ENCODE assay signal across 20 mouse cellular contexts in genomic region chr10:115468632-115469031, GRCm38 (mm10).
DNase-seq lines count a peak whose midpoint lies in the region; ATAC-seq and TF ChIP-seq lines count a peak whose summit lies in the region.
"Had no signal": no experiment of that assay in that cellular context is flagged by ENCODE, and none has a peak within 500 bp of the region (broad histone marks: within the 10 kb centered on the region; RNA-seq: fewer than 3 reads in every experiment).

No protein-coding gene starts in this region.

- no peaks in the 10 kb centered on the region for H3K9me3 ChIP-seq in intestine, embryonic 14.5 days (ENCODE audit: control insufficient read depth, low read length)
- no peaks in the 10 kb centered on the region for H3K9me3 ChIP-seq in intestine, embryonic 16.5 days (ENCODE audit: control insufficient read depth, low read length)
- no peaks in the 10 kb centered on the region for H3K9me3 ChIP-seq in E14TG2a.4 (ENCODE audit: low read length)
- H3K9me3 ChIP-seq in embryonic facial prominence, embryonic 10.5 days: no peaks in the 10 kb centered on the region
- no peaks in the 10 kb centered on the region for H3K9me3 ChIP-seq in hindbrain, embryonic 16.5 days (ENCODE audit: control insufficient read depth, low read length)
- H3K9me3 ChIP-seq: embryonic facial prominence, embryonic 12.5 days had no signal

- H3K27me3 ChIP-seq in intestine, embryonic 14.5 days (replicated peaks; ENCODE audit: control insufficient read depth, insufficient read depth, low read length): no peaks in the 10 kb centered on the region
- H3K27me3 ChIP-seq in intestine, embryonic 16.5 days (replicated peaks; ENCODE audit: control insufficient read depth, insufficient read depth, low read length): no peaks in the 10 kb centered on the region
- peaks cover 72% of the 10 kb centered on the region for H3K27me3 ChIP-seq in E14TG2a.4 (ENCODE audit: insufficient read depth, low read length)
- peaks cover 49% of the 10 kb centered on the region for H3K27me3 ChIP-seq in embryonic facial prominence, embryonic 10.5 days (replicated peaks; ENCODE audit: low read depth, poor library complexity, severe bottlenecking)
- no peaks in the 10 kb centered on the region for H3K27me3 ChIP-seq in hindbrain, embryonic 16.5 days (replicated peaks; ENCODE audit: control insufficient read depth, insufficient read depth, low read length)

- ATAC-seq in intestine, embryonic 14.5 days (replicated peaks; ENCODE audit: low FRiP score, low TSS enrichment, low read depth): no peak
- ATAC-seq in intestine, embryonic 16.5 days: no peak
- ATAC-seq in hindbrain, embryonic 16.5 days: peak; percentile 34; the same call in 1 of the 2 replicates

- no peaks in the 10 kb centered on the region for H3K4me1 ChIP-seq in intestine, embryonic 14.5 days (replicated peaks; ENCODE audit: control insufficient read depth, insufficient read depth, low read length)
- no peaks in the 10 kb centered on the region for H3K4me1 ChIP-seq in intestine, embryonic 16.5 days (ENCODE audit: control insufficient read depth, insufficient read depth, low read length)
- H3K4me1 ChIP-seq in E14TG2a.4 (replicated peaks; ENCODE audit: low read depth, low read length): peaks cover 19% of the 10 kb centered on the region
- H3K4me1 ChIP-seq in embryonic facial prominence, embryonic 10.5 days: no peaks in the 10 kb centered on the region; the same call in 1 of the 2 replicates
- peaks cover 3% of the 10 kb centered on the region; the same call in 1 of the 2 replicates for H3K4me1 ChIP-seq in hindbrain, embryonic 16.5 days (ENCODE audit: control insufficient read depth, insufficient read depth, low read depth, low read length)
- H3K4me1 ChIP-seq: embryonic facial prominence, embryonic 12.5 days; megakaryocyte, embryonic 14.5 days had no signal

- 56% methylated on average over 7 of the region's 7 CpGs for WGBS in intestine, embryonic 14.5 days
- 53% methylated on average over 7 of the region's 7 CpGs for WGBS in intestine, embryonic 16.5 days
- WGBS in embryonic facial prominence, embryonic 10.5 days: 48% methylated on average over 7 of the region's 7 CpGs
- 36% methylated on average over 7 of the region's 7 CpGs for WGBS in hindbrain, embryonic 16.5 days

- intact Hi-C loops in left cerebral cortex, postnatal 14 days (cut with DNase I): no loop called here

- no peaks in the 10 kb centered on the region for H3K36me3 ChIP-seq in intestine, embryonic 14.5 days (ENCODE audit: control insufficient read depth, insufficient read depth, low read length)
- H3K36me3 ChIP-seq in intestine, embryonic 16.5 days (ENCODE audit: control insufficient read depth, insufficient read depth, low read length): no peaks in the 10 kb centered on the region
- no peaks in the 10 kb centered on the region for H3K36me3 ChIP-seq in E14TG2a.4 (ENCODE audit: insufficient read depth, low read length)
- no peaks in the 10 kb centered on the region for H3K36me3 ChIP-seq in embryonic facial prominence, embryonic 10.5 days (replicated peaks)
- H3K36me3 ChIP-seq in hindbrain, embryonic 16.5 days (ENCODE audit: control insufficient read depth, insufficient read depth, low read length): no peaks in the 10 kb centered on the region
- H3K36me3 ChIP-seq: embryonic facial prominence, embryonic 12.5 days had no signal

- no peak overlapping the region for H3K27ac ChIP-seq in intestine, embryonic 14.5 days (ENCODE audit: low read depth)
- no peak overlapping the region for H3K27ac ChIP-seq in intestine, embryonic 16.5 days (ENCODE audit: low read length)
- H3K27ac ChIP-seq in embryonic facial prominence, embryonic 10.5 days (replicated peaks): no peak overlapping the region
- peak overlapping the region; percentile 68 for H3K27ac ChIP-seq in hindbrain, embryonic 16.5 days (ENCODE audit: low read depth, low read length)
- H3K27ac ChIP-seq: embryonic facial prominence, embryonic 12.5 days had no signal

- no peak overlapping the region for H3K9ac ChIP-seq in intestine, embryonic 14.5 days (ENCODE audit: low read length)
- no peak overlapping the region for H3K9ac ChIP-seq in intestine, embryonic 16.5 days (ENCODE audit: low read depth, low read length)
- H3K9ac ChIP-seq in hindbrain, embryonic 16.5 days (ENCODE audit: low read depth, low read length): no peak overlapping the region
- H3K9ac ChIP-seq: embryonic facial prominence, embryonic 12.5 days had no signal

- no peak overlapping the region for H3K4me3 ChIP-seq in intestine, embryonic 14.5 days (ENCODE audit: low read depth, low read length)
- H3K4me3 ChIP-seq in intestine, embryonic 16.5 days (ENCODE audit: low read length): no peak overlapping the region
- 0 out of 2 replicates have a peak overlapping the region, but pooled peaks have one; percentile 13 for H3K4me3 ChIP-seq in E14TG2a.4 (replicated peaks; ENCODE audit: low read length)
- H3K4me3 ChIP-seq in embryonic facial prominence, embryonic 10.5 days: no peak overlapping the region
- H3K4me3 ChIP-seq in hindbrain, embryonic 16.5 days (ENCODE audit: low read length): no peak overlapping the region
- H3K4me3 ChIP-seq: embryonic facial prominence, embryonic 12.5 days; erythroblast, embryonic 14.5 days; megakaryocyte, embryonic 14.5 days; myocyte had no signal

- peak; percentile 42 for DNase-seq in intestine, embryonic 14.5 days (ENCODE audit: low spot score)
- peak; percentile 7 for DNase-seq in embryonic facial prominence, embryonic 10.5 days (ENCODE audit: low spot score)
- no peak for DNase-seq in layer of hippocampus, postnatal 36 days
- DNase-seq in gastrocnemius, postnatal 4 days (ENCODE audit: low spot score in 2 of 2): no peak
- DNase-seq in left cerebral cortex, postnatal 14 days (ENCODE audit: low spot score in 2 of 2): no peak
- DNase-seq: adrenal gland, adult 8-10 months; cerebellum, adult 8-10 months; gastrocnemius, postnatal 14 days; kidney, adult 18-20 months; kidney, postnatal 14 days; lung, adult 18-20 months; thymus, postnatal 36 days had no signal

- no peak overlapping the region for H3K4me2 ChIP-seq in intestine, embryonic 14.5 days (ENCODE audit: low read length)
- H3K4me2 ChIP-seq in intestine, embryonic 16.5 days (ENCODE audit: low read depth, low read length): no peak overlapping the region
- no peak overlapping the region for H3K4me2 ChIP-seq in hindbrain, embryonic 16.5 days (ENCODE audit: low read length)
- H3K4me2 ChIP-seq: embryonic facial prominence, embryonic 12.5 days; liver, embryonic 11.5 days had no signal

- no peak for TF ChIP-seq CTCF in E14TG2a.4 (conservative IDR thresholded peaks at IDR 0.05; ENCODE audit: low read length)

Comparison
In these comparisons a context has a peak if more than half of its experiments do, and no peak if none do; other contexts are left out.
1. DNase-seq: peak in intestine, embryonic 14.5 days (single experiment) and embryonic facial prominence, embryonic 10.5 days (single experiment); none in layer of hippocampus, postnatal 36 days (0 of 2), gastrocnemius, postnatal 4 days (0 of 2) and left cerebral cortex, postnatal 14 days (0 of 2).